Mouse (Mus musculus): ENCODE measurements around the gene Gabrd.

- TF ChIP-seq CTCF (IDR thresholded peaks at IDR 0.05; ENCODE audit: borderline replicate concordance, insufficient read depth, low read depth, low read length) (no peak), POLR2A (IDR thresholded peaks at IDR 0.05; ENCODE audit: borderline replicate concordance, insufficient read depth, low read length) (peak; percentile 24; the same call in 1 of the 2 replicates)
Observed at GRCm38 (mm10) chr4:155343415-155344298, 54.3 kb downstream of the Gabrd start.
